Mouse (Mus musculus) lung, postnatal 0 days (tissue): ENCODE results near the gene Grin2b.

Source experiments
- CTCF ChIP-seq: IDR thresholded peaks from 2 replicates; pipeline ENCODE4 v1.5.1; 2016; ENCODE audit warnings: antibody characterized with exemption, mild to moderate bottlenecking
- EP300 ChIP-seq: IDR thresholded peaks from 2 replicates; pipeline ENCODE4 v1.6.1; 2016; ENCODE audit warnings: antibody characterized with exemption, mild to moderate bottlenecking, control low read depth

GRCm38 (mm10) chr6:135691561-135691960 lies 481.8 kb downstream of the Grin2b start:
- TF ChIP-seq CTCF: peak; percentile 31
- TF ChIP-seq EP300: no peak
